Mouse (Mus musculus): ENCODE data around the gene Fmo5. TPM values are rescaled to one million over a fixed set of nuclear protein-coding genes. Genes with fewer than 3 reads are reported as not detected.

The Fmo5 gene
- 0.44 and 0.66 TPM in 2 replicates for polyA plus RNA-seq (2012; rRNA removed)

DNA sequence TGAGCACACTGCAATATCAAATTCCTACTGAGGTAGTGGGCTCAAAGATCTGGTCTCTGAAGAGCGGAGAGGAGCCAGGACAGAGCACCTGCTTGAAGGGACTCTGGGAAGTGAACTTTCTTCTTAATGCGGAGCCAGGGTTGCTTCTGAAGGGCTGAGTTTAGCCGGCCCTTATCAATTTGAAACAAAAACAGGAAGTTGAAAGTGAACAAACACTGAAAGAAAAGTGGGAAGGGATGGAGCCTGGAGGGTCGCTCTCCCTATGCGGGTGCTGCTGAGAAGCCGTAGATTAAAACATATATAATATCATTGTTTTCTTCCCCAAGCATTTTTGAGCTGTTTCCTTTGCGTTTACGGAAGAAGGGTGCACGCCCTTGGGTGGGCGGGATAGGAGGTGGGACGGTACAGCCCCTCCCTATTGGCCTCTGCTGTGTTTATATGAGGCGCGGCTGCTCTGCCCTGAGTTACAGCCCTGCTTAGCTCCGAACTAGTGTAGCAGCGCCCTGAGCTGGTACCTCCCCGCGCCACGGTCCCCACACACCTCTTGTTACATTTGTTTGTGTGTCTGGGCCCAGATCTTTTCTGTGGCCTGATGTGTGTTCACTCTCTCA, at the start of gene Fmo5:
Gene Fmo5 (plus strand): TSS at position 414 of the 611 bp plus-strand sequence.

DNA sequence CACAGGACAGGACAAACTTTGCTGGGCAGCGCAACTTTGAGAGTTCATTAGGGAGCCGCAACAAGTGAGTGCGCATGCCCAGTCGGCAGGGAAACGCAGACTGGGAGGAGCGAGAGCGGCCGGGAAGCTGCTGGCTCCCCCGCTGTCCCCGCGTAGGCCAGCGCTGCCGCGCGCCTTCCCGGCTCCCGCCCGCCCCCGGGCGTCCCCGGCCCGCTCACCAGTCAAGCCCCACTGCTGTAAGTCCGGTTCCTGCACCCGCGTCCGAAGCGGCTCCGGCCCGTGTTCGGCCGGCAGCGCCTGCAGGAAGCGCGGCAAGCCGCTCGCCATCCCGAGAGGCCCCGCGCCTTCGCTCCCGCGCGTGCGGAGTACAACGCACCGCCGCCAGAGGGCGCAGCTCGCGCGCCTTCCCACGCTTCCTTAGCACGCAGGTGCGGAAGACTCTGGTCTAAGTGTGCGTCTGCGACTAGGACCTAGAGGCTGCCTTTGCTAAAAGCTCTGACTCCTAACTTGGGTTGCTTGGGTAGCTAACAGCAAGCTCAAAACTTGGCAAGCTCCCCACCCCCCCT, 18.7 kb upstream of the Fmo5 start, which contains the start of gene Chd1l:
Gene Chd1l (minus strand): TSS at position 359 of the 566 bp plus-strand sequence.

DNA sequence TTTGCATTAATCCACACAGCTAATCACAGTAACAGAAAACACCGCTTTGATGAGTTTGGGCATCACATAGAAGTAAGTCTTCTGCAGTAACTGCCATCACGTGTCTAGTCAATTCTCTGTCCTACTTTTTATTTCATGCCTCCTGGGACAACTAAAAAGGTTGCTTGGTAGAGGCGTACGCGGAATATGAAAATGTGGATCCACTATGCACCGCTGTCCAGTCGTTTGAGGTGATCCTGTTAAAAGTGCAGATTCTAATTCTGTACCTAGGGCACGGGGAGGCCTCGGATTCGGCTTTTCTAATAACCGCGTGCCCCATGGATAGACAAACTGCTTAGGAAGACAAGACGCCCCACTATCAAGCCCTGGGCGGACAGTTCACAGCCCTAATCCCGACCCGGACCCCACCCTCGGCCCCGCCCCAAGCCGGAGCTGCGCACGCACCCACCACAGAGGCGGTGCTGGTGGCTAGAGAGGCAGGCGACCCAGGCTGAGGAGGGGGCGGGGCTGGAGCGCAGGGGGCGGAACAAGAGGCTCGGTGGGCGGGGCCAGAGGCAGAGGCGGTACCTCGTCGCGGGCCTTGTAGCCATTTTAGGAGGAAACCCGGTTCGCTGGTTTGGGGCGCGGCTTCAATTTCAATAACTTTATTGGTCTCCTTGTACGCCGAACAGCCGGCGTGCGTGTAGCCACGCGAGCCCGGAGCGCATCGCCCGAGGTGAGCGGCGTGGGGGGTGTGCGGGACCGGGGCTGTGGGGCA, 29.2 kb downstream of the Fmo5 start, which contains the start of gene Prkab2:
Gene Prkab2 (plus strand): TSS at position 539 of the 757 bp plus-strand sequence.

DNA sequence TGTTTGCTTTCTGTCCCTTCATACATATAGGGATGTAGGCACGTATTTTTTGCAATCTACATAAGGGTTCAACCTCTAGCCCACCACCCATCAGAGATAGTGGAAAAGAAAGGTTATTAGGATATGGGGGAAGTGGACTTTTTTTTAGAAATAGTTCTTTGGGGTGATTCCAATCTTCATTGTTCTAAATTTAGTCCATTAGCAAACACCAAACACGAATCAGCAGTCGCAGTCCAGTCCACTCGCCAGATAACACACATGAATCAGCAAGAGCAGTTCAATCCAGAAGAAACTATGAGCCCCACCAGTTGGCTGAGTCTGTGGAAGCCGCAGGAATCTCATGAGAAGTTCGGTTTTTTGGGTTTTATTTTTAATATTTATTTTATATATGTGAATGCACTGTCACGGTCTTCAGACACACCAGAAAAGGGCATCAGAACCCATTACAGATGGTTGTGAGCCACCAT, 46.1 kb downstream of the Fmo5 start, which contains the start of gene Gm17651:
Gene Gm17651 (minus strand): TSS at position 51 of the 467 bp plus-strand sequence.

Other genes with a start within 250 kb of the Fmo5 start
- gene Olfr1402, start 206.8 kb upstream of the Fmo5 start, polyA plus RNA-seq (2012; rRNA removed), result not detected in 2 replicates
- 7.3 and 7.6 TPM in 2 replicates for gene Chd1l, start 18.6 kb upstream of the Fmo5 start, polyA plus RNA-seq (2012; rRNA removed)
- 16.5 and 18.4 TPM in 2 replicates for gene Prkab2, start 29.4 kb downstream of the Fmo5 start, polyA plus RNA-seq (2012; rRNA removed)
- gene Gm17651, start 45.9 kb downstream of the Fmo5 start, polyA plus RNA-seq (2012; rRNA removed), result not detected in 2 replicates